Mouse (Mus musculus) mature B cell (primary cell): ENCODE results near the gene Nos1ap.

ENCODE experiments used
- in situ Hi-C: fragments of 300-500 bp; cut with MboI; formaldehyde crosslinking; loops from 2 replicates; pipeline ENCODE4 v1.14.3; 2019

The Nos1ap gene

DNA sequence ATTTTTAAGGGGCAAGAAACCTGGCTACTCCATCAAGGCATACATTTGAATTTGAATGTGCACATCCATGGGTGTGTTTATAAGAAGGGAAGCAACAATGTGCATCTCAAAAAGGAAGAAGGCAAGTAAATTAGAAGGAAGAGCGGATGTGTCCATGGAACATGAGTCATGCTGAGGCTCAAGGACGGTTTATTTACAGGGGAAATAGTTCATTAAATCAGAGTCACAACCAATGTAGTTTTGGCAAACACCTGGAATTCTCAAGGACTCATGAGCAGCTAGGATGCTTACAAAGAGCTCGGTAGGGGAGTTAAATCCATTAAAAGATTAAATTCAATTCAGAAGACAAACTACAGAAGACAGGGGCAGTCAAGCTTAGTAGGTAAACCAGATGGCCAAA, 169.7 kb downstream of the Nos1ap start:
- in situ Hi-C loops, result no loop called here

DNA sequence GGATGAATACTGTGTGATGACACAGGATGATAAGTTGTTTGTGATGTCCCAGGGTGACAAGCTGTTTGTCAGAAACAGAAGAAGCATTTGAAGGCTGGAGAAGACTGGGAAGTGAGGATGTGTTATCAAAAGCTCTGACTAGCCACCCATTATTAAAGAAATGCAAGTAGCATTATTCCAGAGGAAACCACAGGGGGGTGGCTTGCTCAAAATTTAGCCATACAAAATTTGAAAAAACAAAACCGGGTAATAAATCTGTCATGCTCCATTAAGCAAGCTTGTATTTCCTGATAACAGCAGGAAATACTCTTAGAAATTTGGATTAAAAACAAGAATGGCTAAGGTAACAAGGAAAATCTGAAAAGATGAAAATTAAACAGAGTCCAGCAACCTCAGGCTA, 171.5 kb downstream of the Nos1ap start:
- in situ Hi-C loops, result no loop called here

DNA sequence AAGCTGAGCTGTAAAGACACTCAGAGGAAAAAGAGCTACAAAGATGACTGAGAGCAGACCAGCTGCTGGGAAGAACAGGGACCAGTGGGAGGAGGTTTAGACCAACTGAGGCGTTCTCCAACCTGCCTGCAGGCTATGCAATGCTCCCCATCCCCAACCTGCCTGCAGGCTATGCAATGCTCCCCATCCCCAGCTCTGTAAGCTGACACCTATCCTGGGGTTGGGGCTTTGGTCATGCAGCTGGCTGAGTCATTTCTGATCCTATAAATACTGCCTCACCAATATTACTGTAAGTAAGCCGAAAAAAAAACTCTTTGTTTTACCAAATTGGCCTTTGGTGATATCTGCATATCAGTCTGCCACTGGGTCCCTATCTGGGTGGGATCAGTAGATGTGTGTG, 172.7 kb downstream of the Nos1ap start:
- in situ Hi-C loops, result no loop called here

DNA sequence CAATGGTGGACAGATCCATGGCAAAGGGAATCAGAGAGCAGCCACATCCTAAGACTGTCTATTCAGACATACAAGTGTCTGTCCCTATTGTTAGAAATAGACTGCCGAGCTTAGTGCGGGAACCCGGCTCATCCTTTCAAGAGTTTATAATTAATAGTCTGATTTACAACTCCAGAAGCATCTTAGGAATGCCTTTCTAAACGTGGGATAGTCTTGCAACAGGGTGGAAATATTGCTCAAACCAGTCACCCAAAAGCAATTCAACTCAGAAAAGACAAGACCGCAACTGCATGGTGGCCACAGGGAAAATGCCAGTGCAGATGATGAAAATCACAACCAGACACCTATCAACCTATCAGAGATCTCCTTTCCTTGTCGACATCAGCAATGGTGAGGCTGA, 173.5 kb downstream of the Nos1ap start:
- in situ Hi-C loops, result no loop called here

DNA sequence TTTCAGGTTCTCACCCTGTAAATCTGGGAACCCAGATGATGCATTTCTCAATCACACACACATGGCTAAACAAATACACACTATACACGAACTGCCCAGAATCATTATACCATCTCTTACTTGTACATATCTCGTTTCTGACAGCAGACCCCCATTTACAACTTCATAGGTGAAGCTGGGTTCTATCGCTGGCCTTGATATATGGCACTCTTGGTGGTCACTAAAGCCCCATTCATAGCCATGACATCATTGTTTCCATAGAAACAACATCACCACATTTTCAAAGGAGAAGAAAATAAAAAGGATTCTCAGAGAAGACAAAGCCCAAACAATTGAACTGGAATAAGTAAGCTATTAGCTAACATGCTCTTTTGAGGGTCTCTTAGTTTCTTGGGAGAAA, 174.3 kb downstream of the Nos1ap start:
- in situ Hi-C loops, result no loop called here

DNA sequence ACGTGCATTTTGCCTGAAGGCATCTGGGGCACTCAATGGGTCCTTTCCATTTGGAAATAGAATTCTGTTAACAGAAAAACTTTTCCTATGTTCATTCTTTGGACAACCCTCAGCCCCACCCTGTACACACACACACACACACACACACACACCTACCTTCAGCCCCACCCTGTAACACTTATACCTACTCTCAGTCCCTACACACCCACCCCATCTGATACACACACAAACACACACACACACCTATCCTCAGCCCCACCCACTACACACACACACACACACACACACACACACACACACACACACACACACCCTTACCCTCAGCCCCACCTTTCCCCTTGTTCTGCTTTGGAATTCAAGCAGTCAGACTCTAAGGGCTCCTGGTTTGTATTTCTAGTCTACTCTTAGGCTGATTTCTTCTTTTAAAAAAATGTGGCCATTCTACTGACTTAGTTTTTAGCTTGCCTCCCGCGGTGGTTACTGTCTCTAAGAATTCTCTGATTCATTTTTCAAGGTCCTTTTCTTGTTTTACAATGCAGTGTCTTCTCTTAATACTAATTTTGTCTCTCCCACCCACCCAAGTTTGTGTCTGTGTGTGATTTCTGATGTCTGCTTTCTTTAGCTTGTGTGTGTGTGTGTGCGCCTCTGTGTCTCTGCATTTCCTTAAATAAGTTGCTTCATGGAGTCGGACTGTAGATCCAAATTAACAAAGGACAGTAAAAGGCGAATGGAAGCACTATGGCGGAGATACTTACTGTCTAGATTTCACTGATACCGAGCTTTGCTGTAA, 179.1 kb downstream of the Nos1ap start:
- in situ Hi-C loops, result no loop called here

DNA sequence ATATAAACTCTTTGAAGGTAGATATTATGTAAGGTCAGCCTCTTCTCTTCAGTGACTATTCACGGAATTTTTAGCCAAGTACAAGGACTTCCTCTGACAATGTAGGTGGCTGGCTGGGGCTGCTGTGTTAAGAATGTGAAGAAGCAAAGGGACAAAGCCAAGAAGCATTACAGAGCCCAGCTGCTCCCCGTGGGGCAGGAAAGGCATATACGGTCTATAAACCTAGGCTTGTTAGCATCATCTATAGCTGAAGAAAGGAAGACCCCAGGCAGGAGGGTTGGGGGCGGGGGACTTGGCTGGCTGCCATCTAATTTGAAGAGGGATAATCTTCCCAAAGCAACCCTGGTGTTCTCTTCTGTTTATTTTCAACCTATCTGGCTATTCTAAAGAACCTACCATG, 180.6 kb downstream of the Nos1ap start:
- in situ Hi-C loops, result no loop called here

DNA sequence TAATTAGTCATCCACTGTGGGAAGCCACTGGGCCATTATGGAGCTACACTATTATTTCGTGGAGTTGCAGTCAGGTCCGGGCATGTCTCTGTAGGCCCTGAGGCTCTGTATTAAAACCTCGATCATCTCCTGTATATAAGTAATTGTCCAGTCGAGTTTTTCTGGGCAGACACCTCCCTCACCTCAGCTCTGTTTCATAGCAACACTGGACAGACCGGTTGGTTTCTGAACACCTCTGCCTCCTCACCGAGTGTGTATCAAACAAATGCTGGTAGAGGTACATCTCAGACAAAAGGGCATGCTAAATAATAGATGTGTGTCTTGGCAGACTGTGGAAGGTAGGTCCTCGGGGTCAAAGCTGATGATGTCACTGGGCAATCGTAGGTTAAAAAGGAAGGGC, 182.7 kb downstream of the Nos1ap start:
- in situ Hi-C loops, result no loop called here

DNA sequence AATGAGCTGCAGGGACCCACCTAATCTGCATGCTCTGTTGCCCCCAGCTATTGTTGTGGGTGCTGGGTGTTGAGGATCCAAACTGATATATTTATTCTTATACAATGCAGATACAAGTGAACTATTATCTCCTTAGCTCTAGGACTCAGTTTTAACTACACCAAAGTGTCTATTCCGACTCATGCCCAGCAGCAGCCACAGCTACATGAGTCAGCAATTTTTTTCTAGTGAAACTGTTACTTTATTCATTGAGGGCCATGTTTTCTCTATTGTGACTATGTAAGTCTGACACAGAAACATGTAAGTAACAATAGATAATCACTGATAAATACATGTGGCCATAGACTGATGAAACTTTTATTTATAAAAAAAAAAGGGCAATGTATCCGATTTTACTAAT, 184.5 kb downstream of the Nos1ap start:
- in situ Hi-C loops, result no loop called here

DNA sequence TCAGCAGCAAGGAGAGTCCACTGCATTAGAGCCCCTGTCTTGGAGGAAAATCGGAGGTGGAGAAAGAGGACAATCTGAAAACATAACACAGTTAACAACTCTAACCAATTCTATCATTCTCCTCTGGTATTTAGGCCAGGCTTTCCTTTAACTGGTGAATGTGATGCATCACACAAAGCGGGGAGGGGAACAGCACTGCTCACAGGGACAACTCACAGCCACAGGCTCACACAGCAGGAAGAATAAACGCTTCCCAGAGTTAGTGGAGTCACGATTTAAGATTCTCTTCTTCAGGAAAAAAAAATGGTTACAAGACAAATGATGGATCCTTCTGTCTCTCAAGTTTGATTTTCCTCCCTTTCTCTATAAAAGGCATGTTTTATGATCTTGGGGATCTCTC, 187.0 kb downstream of the Nos1ap start:
- in situ Hi-C loops, result no loop called here

DNA sequence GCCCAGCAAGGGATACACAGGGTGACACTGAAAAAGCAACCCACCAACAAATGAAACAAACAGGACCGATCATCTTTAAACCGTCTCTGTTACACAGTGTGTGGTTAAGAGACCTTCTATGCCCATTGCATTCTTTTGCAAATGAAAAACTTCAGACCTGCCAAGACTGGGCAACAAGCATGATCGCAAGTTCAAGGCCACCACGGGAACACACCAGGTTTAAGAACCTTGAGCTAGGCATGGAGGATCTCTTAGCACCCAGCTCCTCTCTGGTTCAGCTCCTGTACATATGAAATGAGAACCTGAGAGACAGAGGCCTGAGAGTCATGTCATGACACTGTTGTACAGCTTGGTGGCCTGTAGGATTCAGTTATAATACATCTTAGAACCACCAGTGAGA, 190.8 kb downstream of the Nos1ap start:
- in situ Hi-C loops, result no loop called here

DNA sequence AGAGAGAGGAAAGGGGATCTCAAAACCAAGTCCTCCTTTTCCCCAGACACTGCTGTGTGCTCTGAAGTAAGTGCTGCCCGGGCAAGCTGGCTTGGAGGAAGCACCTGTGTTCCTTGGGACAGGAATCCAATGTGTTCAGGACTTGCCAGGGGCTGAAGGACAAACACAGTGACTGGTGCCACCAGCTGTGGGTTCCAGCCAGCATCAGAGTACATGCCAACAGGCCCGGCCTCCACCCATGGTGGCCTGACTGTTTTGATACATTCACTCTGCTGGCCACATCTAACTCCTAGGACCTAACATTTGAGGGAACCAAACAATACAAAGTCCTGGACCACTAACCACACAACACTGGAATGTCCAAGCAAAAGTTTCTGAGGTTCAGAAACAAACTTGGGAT, 194.6 kb downstream of the Nos1ap start:
- in situ Hi-C loops, result no loop called here

DNA sequence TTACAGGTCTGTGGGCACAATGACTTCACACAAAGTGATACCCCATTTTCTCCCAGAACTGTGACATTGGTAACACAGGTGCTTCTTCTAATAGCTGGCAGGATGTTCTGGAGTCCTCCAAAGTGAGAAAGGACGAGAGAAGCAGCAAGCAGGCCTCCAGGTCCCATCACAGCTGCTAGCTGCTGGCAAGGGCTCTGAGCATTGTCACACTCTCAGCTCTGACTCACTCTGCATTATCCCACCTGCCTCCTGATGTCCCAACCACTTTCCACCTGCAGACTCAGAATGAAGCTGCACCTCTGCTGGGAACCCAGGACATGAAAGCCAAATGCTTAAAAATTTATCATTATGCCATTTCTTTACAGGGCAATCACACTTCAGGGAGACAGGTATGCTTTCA, 195.0 kb downstream of the Nos1ap start:
- in situ Hi-C loops, result no loop called here

DNA sequence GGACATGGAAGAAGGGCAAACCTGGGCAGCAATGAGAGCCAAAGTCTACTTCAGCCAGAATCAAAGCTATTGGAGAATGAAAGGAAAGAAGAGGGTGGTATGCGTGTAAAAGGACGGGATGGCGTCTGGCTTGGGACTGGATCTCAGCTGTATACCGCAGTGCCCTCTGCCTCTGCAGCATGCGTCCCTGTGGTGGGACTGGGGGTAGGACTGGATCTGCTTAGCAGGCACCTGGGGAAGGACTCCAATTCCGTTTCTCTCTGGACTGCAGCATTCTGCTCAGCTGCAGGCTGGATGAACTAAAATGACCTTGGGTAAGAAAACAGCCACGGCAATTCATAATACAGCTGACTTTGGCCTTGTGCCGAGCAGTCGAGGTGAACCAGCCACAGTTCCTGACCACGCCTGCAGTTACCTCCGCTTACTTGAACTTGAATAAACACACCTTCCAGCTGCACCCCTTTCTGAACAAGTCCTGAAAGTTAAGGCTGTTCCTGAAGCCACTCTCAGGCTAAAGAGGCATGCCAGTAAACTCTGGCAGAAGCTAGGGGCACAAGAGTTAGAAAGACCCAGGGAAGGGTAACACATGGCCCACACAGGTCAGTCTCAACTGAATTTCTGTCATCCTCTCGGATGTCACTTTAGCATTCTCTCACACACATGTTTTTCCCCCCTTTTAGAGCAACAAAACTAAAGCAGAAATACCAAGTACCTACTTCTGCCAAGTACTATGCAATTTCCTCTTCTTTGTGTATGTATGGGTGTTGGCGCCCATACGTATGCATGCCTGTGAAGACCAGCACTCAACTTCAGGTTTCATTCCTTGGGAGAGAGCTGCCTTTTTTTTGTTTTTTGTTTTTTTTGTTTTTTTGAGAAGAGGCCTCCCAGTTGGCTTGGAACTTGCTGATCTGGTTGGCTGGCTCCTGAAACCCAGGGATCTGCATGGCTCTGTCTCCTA, 196.6 kb downstream of the Nos1ap start:
- in situ Hi-C loops, result no loop called here

DNA sequence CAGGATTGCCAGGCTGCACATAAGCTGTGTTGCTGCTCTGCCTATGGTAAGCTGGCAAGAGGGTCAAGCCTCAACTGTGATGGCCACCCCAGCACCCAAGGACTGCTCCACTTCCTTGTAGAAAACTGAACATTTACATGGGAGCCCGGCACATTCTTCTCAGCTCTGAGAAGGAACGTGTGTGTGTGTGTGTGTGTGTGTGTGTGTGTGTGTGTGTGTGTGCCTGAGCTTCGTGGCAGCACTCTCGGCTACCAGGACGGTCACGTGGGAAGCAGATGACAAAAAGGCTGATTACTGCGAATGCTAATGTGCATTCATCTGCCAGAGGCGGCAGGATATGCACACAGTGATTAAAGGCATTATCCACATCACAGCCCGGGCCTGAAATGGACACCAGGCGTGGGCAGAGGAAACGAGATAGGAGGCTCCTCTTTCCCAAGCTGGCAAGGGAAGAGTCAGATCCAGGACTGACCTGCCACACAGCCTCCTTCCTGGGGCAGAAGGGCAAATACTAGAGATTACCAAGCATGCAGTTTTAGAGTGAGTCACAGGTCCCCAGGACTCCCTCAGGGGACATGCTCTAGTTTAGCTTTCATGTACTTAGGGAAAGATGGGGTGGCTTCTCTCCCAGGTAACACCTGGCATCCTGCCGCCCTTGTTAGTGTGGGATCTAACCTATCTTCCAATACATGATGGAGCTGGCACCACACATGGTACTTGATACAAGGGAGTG, 202.3 kb downstream of the Nos1ap start:
- in situ Hi-C loops, result no loop called here

DNA sequence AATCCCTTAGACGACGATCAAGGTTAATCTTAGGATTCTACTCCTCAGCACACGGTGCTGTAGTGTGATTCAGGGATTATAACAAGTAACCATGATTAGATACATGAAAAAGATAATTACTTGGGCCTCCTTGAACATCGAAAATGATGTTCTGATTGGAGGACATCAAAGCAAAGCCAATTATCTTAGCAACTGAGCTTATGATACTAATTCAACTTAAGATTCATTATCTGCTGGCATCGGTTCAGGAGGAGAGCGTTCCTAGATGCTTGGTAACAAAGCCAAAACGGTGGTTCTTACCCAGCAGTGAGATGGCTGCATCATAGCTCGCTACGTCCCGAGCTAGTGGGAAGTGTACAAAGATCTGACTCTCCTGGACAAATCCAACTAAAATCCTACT, 204.2 kb downstream of the Nos1ap start:
- in situ Hi-C loops, result no loop called here

DNA sequence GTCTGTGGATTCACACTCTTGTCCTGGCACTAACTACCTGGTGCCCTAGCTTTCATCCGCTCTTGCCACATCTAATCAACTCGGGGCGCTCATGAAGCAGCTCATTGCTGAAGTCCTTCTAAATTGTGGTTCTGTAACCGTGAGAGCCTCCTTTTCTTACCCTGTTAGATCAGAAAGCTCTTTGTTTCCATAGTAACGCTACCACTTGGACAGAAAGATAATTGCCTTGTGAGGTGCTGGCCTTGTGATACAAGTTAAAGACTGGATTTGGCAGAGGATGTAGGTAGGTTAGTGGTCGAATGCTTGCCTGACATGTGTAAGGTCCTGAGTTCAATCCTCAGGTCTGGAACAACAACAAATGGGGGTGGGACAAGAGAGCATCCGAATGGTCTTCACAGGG, 206.1 kb downstream of the Nos1ap start:
- in situ Hi-C loops, result no loop called here

DNA sequence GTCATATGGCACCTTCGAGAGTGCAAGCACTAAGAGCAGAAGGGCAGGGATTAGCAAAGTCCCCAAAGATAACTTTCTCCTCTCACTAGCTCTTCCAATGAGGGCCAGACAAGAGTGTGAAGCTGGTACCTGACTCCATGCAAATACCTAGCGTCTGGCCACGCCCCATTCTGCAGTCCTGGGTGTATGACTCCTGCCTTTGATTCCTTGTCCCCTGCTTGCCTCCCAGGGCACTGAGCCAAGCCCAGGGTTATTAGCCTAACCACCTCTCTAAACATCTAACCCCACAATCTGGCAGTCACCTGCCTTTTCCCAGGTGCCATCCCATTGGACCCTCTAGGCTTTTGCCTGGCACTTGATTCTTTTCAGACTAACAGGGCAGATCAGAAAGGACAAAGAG, 208.2 kb downstream of the Nos1ap start:
- in situ Hi-C loops, result no loop called here

DNA sequence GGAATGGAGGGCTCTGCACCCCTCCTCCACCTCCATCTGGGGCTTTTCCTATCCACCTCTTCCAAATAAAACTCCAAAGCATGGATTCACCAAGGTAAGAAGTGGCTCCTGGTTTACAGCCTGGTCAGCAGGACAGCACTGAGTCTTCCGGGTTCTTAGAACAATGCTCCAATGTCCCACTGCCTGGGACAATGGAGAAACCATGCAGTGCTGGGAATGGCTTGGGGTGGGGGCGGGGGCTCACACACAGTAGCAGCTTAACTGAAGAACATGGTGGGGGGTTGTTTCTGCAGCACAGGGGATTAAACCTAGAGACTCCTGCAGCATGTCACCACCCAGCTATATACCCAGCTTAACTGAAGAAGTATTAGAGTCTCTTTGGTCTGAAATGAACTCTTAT, 209.2 kb downstream of the Nos1ap start:
- in situ Hi-C loops, result no loop called here

DNA sequence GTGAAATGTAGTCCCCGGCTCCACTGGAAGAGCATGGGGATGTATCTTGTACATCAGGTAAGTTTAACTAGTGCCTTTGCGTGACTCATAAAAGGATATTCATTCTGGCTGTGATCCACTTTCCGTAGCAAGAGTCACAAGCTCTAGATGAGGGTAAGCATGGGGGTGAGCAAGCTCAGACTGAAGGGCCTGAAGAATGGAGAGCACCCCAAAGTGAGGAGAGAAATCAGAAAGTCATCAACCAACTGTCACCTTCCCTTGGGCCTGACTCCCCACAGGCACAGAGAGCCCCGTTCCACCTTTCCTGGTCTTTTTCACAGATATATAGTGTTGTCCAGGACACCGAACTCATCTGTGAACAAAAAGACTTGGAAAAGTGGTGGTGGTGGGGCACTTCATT, 213.9 kb downstream of the Nos1ap start:
- in situ Hi-C loops, result no loop called here

DNA sequence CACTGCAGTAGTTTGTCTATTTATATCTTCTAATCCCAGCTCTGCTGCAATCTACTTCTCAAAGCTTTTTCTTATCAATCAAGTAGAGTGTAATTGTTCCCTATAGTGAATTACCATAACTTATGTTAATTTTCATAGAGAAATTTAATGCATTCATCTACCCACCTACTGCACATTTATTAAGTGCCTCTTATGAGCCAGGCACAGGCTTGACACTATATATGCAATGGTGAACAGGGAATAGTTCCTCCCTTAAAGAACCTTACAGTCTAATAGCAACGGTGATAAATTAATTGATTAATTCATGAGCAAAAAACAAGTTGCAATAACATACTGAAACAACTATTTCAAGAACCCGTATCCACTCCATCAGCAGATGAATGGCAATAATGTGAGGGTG, 215.9 kb downstream of the Nos1ap start:
- in situ Hi-C loops, result no loop called here

DNA sequence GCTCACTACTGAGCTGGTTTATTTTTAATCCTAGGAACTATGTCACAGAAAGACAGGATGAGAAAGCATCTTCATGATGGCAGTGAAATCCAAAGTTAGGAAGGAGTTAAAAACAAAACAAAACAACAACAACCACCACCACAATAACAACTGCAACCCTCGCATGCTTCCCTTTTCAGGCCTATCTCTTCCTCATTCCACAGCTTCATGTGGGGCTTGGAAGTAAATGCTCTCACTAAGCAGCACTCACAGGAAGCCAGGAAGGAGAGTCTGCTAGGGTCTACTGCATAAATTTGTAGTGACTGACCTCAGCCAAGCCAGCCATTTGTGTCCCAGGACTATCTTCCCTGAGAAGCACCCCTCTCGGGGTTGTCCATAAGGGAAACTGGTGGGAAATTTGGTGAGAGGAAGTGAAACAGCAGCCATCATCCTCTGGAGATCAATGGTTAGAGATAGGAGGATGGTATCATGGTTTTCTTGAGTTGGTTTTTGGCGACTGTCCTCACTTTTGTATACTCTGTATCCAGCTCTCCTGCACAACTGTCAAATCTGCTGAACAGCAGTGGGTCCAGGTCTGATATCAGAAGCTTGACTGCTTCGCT, 218.4 kb downstream of the Nos1ap start:
- in situ Hi-C loops, result no loop called here
